Mouse (Mus musculus) heart, postnatal 36 days (tissue): ENCODE measurements around the gene Ythdf1. TPM values are rescaled to one million over a fixed set of nuclear protein-coding genes. Genes with fewer than 3 reads are reported as not detected.

Experiments used
- DNase-seq, 2 experiments: peaks; one replicate each; pipeline ENCODE4 v3.0.0; 2021 to 2022
- intact Hi-C: fragments of 180-260 bp; cut with DNase I; formaldehyde crosslinking; loops from one replicate; pipeline ENCODE4 v1.15.1; 2025
- microRNA-seq, 2 experiments: library from miRNA; unstranded; fragments of <30 nt; microRNA quantifications; one replicate each; pipeline ENCODE4 v1.2.0; 2021; ENCODE audit warnings: borderline number of aligned reads in 2 of 2
- total RNA-seq, 2 experiments: library from RNA; stranded (reverse); gene quantifications; 2 replicates each; pipeline ENCODE4 v1.2.3; 2021

Ythdf1 gene
- total RNA-seq, 2 experiments from 2014 or later, result 36.8 to 37.6 TPM

DNA sequence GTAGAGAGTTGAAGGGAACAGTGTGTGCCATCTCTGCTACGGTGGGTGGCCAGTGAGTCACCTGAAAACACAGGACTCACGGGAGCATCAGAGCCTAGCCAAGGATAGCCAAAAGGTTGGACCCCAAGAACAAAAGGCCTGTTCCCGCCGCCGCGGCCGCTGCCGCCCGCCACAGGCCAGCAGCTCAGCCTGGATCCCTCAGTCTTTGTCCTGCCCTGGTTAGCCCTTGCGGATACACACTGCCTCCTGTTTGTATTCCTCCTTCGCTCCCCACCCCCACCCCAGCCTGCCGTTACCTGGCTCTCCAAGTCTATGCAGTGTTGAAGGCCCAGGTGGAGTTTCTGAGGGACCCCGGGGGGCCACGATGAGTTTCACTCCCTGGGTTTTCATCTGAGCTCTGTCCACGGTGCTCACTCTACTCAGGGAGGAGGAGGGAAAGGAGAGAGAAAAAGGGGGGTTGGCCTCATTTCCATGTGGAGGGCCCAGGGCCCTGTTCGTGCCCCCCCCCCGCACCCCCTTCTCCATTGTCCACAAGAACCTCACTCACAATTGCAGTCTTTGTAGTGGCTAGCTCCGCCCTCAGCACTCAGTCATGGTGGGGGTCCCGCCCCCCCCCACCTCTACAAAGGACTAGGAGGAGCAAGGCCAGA, 31.4 kb downstream of the Ythdf1 start:
- intact Hi-C loops, result no loop called here
- no peak for DNase-seq

DNA sequence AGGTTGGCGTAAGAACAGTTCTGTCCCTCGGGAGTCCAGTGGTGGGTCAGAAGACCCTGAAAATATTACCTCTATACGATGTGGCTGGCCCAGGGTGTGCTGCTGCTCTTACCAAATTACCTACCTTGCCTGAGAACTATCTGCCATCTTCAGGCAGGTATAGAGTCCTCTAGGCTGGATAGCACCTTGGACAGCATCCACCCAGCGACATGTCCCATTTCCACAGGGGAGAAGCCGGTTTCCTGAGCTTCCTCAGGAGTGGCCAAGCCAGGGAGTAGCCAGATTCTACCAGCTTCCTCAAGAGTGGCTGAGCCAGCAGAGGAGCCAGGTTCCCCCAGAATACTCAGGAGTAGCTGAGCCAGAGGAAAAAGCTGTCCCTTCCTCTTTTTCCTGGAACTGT, 35.5 kb downstream of the Ythdf1 start:
- DNase-seq, result no peak
- intact Hi-C loops, result no loop called here

DNA sequence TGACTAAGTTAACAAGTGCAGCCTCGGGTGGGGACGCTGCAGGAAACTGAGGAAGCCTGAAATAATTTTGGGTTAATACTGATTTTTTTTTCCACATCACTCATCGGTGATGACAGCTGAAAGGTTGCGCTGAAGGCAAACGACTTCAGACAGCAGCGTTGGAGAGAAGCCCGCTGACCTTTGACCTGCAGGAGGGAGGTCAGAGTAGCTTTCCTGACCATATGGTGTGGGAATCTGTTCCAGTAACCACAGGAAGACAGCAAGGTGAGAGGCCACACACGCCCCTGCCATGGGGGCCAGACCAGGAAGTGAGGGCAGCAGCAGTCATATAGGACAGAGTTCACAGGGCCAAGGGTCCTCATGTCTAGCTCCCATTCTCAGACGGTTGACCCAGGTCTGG, 39.5 kb downstream of the Ythdf1 start:
- intact Hi-C loops, result no loop called here
- DNase-seq, result no peak

DNA sequence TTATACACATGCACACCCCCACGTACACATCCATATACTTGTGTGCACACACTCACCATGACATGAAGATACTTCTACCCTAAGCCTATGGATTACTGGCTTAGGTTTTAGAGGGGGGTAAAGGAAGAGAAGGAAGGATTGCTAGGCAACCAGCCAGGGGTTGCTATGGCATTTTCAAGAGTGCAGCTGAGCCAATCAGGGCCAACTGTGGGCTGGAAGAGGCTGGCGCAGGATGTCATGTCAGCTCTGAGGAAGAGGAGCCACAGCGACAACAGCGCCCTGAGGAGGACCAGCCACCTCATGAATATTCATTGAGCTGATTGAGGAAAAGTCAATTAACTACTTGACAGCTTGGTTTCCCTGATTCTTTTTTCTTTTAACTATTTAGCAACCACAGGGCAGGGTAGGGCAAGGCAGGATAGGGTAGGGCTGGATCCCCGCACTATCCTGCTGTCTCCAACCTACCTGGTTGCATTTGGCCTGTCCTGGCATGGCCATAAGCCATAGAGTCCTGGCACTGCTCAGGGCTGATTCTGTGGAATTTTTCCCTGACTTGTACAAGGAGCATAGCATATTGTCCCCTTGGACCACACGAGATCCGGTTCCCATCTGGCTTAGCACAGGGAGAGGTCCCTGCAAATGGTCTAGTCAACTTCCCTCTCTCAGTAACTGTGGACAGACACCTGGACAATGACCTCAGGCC, 41.2 kb downstream of the Ythdf1 start:
- intact Hi-C loops, result no loop called here
- DNase-seq, result no peak

DNA sequence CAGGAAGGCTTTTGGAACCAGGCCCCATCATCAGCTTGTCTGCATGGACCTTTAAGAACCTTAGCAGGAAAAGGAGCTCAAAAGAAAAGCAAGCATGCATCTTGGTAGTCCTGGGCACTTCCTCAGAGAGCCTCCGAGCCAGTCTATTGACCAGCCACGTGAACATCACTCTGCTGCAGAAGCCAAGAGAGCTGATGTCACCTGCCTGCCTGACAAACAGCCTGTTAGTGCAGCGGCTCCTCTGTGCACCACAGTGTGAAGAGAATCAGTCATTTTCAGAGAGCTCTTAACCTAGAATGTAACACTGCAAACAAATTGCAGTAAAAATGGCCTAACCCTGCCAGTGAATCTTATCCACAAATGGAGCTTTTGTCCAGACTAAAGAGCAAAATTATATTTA, 50.7 kb downstream of the Ythdf1 start:
- DNase-seq, result no peak
- intact Hi-C loops, result no loop called here

DNA sequence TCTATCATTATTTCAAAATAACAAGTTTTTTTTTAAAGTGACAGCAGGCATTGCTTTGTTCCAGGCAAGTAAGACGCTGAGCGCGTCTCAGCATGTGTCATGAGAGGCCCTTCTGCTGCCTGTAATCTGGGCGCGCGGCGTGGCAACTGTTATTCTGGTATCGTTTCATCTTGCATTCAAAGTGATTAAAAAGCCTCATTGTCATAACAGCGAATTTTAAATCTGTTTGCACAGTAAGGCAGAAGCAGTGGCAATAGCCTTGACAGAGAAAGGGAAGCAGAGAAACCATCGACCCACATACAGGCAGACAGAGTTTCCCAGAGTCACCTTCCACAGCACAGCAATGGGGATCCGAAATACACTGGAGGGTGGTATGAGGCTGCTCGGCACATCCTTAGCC, 59.2 kb downstream of the Ythdf1 start:
- intact Hi-C loops, result no loop called here
- no peak for DNase-seq

DNA sequence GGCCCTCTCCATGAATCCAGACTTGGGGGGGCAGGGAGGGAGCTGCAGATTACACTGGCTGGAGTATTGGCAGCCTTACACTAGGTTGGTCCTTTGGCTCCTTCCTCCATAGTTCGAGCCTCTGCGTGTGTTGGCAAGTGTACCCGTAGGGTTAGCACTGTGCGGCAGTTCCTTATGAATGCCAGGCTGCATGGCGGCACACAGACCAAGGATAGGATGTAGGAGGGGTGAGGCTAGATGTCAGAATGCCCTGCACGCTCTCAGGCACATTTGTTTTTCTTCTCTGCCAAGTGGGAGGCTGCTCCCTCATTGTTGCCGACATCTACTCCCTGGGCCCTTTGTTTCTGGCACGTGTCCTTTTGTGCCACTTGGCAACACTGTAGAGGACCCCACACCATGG, 63.6 kb downstream of the Ythdf1 start:
- DNase-seq, result no peak
- intact Hi-C loops, result no loop called here

DNA sequence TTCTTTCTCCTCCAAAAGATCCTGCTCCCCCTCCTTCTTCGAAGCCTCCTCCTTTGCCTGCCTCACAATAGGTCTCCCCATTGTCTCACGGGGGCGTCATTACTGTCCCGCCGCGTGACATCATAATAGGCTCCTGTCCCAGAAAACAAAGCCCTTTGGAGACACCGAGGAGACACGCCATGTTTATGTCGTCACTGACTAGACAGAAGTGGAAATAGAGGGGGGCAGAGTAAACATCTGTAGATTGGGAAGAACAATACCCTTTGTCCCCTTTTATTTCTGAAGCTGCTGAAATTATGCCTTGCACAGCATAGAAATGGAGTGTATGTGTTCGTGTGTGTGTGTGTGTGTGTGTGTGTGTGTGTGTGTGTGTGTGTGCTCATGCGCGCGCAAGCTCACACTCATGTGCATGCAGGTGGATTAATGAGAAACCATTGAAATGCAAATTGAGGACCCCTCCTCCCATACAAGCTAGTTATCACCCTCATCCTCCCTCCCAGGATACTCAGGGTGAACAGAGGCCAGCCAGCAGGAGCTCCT, 65.7 kb downstream of the Ythdf1 start:
- no peak for DNase-seq
- intact Hi-C loops, result no loop called here

Small RNA genes lying within 50 kb of the gene (microRNA-seq; reads per million reads assigned to microRNA genes)
- gene Mir124a-3, result 0 reads per million in 2 experiments

Other genes starting within 250 kb of the Ythdf1 start
- 10 to 100 TPM; 24.4 to 29.0 TPM for gene Dido1, start 210.9 kb downstream of the Ythdf1 start, total RNA-seq
- 10 to 100 TPM; 59.4 to 60.5 TPM for gene Gid8, start 210.8 kb downstream of the Ythdf1 start, total RNA-seq
- under 1 TPM in 1 of 2 experiments, not detected in 1; 0.38 TPM for gene Slc17a9, start 195.7 kb downstream of the Ythdf1 start, total RNA-seq
- not detected for gene Bhlhe23, start 144.0 kb downstream of the Ythdf1 start, total RNA-seq
- not detected for gene Birc7, start 8.1 kb upstream of the Ythdf1 start, total RNA-seq
- gene Nkain4, start 33.8 kb upstream of the Ythdf1 start, total RNA-seq, result 10 to 100 TPM in 1 of 2 experiments, 1 to 10 TPM in 1; 7.7 to 11.6 TPM
- gene Arfgap1, start 46.3 kb upstream of the Ythdf1 start, total RNA-seq, result 10 to 100 TPM; 31.2 to 37.0 TPM
- under 1 TPM; 0.51 to 0.58 TPM for gene Col20a1, start 65.6 kb upstream of the Ythdf1 start, total RNA-seq
- gene Chrna4, start 122.6 kb upstream of the Ythdf1 start, total RNA-seq, result not detected
- not detected for gene Kcnq2, start 214.4 kb upstream of the Ythdf1 start, total RNA-seq
- 1,000 to 10,000 TPM; 1,480 to 1,577 TPM for gene Eef1a2, start 236.1 kb upstream of the Ythdf1 start, total RNA-seq